Mouse (Mus musculus) stomach, embryonic 15.5 days (tissue): ENCODE data around the gene Brf1. TPM values are rescaled to one million over a fixed set of nuclear protein-coding genes. Genes with fewer than 3 reads are reported as not detected.

ENCODE experiments used
- ATAC-seq: fragments of 200-750 bp; cut with Nextera tagmentation; 2 replicates; pipeline ENCODE4 v1.8.0; 2017; ENCODE audit warnings: low read depth, moderate number of reproducible peaks, moderate TSS enrichment; ENCODE audit not compliant: insufficient read depth, low FRiP score
- H3K27ac ChIP-seq: fragments of 300-500 bp; sonication (generic); 2 replicates; pipeline ENCODE4 v1.5.1; 2015; ENCODE audit warnings: mild to moderate bottlenecking, inconsistent platforms
- H3K27me3 ChIP-seq: fragments of 300-500 bp; sonication (generic); replicated peaks from 2 replicates; pipeline ENCODE4 v1.6.1; 2015; ENCODE audit warnings: inconsistent platforms
- H3K36me3 ChIP-seq: fragments of 300-500 bp; sonication (generic); 2 replicates; pipeline ENCODE4 v1.6.1; 2015; ENCODE audit warnings: inconsistent platforms
- H3K4me1 ChIP-seq: fragments of 300-500 bp; sonication (generic); 2 replicates; pipeline ENCODE4 v1.6.1; 2015; ENCODE audit warnings: inconsistent platforms
- H3K4me2 ChIP-seq: fragments of 300-500 bp; sonication (generic); 2 replicates; pipeline ENCODE4 v1.6.1; 2015; ENCODE audit warnings: mild to moderate bottlenecking, inconsistent platforms
- H3K4me3 ChIP-seq: fragments of 300-500 bp; sonication (generic); replicated peaks from 2 replicates; pipeline ENCODE4 v1.5.1; 2015; ENCODE audit warnings: inconsistent platforms
- H3K9ac ChIP-seq: fragments of 300-500 bp; sonication (generic); 2 replicates; pipeline ENCODE4 v1.6.1; 2015; ENCODE audit warnings: inconsistent platforms
- H3K9me3 ChIP-seq: fragments of 300-500 bp; sonication (generic); 2 replicates; pipeline ENCODE4 v1.6.1; 2016; ENCODE audit warnings: inconsistent platforms
- WGBS: fragments of 180-500 bp; shearing (Covaris S2); methylation state at CpG from one replicate; pipeline ENCODE4 v1.1.7; 2015; 5-methylcytosine and 5-hydroxymethylcytosine counted together
- polyA plus RNA-seq: library from polyadenylated mRNA; unstranded; fragments of >200 nt; fragmentation: Nextera tagmentation; extraction: Ambion mirVana; gene quantifications from 2 replicates; pipeline ENCODE4 v1.2.1, GENCODE M21; 2015

The Brf1 gene
- polyA plus RNA-seq, 1 experiment from 2014 or later: 55.9 TPM

DNA sequence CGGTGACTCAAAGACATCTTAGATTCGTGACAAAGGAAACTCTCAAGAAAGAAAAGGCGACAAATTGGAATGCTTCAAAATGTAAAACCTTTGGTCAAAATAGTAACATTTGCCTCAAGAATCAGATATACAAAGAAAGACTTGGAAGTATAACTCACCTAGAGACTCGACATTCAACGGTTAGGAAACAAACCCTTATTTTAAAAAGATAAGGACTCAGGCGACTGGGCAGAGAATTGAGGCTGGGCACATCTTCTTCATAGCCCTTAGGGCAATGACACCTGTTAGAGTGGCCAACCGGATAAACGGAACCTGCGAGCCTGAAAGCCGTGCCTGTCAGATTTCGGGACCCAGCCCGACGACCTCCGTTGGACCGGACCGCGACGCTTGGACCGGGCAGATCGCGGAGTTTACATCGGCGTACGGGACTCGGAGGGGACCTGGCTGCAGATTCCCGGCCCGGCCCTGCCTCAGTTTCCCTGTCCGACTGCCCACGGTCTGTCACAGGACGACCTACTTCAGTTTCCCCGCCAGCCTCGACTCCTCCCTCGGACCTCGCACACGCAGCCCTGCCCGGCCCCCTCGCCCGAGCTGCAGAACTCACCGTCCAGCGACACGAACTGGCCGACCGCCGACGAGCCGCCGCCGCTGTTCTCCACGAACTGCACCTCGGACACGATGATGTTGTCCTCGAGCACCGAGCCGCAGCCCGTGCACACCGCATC, 773 bp downstream of the Brf1 start:
- Histone ChIP-seq H3K27ac (peak overlapping the region; percentile 97), H3K4me2 (peak overlapping the region; percentile 69)

DNA sequence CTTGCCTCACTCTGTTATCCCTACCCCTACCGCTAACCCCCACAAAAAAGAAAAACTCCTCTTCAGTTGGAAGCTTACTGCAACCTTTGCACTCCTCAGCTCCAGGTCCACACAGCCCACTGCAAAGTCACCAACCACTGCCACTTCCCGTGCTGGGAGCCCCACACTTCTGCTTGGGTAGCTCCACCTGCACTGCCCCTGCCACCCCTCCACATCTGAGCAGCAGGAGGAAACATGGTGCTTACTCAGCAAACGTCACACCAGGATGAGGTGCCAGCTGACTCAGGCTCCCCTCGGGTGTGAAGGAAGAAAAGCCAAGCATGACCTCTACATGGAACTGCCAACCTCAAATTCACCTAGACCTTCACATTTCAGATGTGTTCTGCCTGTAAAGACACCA, 6.4 kb downstream of the Brf1 start:
- Histone ChIP-seq H3K4me1 (peaks cover 18% of the 10 kb centered on the region), H3K4me2 (no peak overlapping the region), H3K36me3 (peaks cover 20% of the 10 kb centered on the region), H3K27ac (no peak overlapping the region), H3K9me3 (no peaks in the 10 kb centered on the region), H3K9ac (no peak overlapping the region), H3K4me3 (no peak overlapping the region), H3K27me3 (no peaks in the 10 kb centered on the region)
- no peak for ATAC-seq
- WGBS: 62% methylated on average over 4 of the region's 4 CpGs

More for the DNA sequence above, 773 bp downstream of the Brf1 start:
- H3K27me3 ChIP-seq: no peaks in the 10 kb centered on the region
- peak overlapping the region; percentile 81 for H3K4me3 ChIP-seq
- H3K9ac ChIP-seq: peak overlapping the region; percentile 78
- H3K4me1 ChIP-seq: peaks cover 21% of the 10 kb centered on the region
- ATAC-seq: no peak
- H3K9me3 ChIP-seq: no peaks in the 10 kb centered on the region
- peaks cover 9% of the 10 kb centered on the region; the same call in 1 of the 2 replicates for H3K36me3 ChIP-seq
- under 1% methylated on average over 56 of the region's 56 CpGs for WGBS

DNA sequence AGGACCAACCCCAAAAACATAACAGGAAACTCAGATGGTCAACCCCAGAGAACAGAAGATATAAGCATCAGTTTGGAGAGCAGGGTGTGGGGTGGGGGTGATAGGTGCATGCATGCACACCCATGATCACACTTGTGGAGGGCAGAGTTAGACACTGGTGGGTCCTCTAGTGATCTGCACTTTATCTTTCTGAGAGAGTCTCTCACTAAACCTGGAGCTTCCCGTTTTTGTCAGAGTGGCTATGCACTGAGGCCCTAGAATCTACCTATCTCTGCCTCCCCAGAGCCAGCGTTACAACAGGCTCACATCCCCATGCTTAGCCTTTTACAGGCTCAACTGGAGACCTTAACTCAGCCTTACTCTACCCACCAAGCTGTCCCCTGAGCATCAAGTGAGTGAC, 9.1 kb downstream of the Brf1 start:
- Histone ChIP-seq H3K27me3 (no peaks in the 10 kb centered on the region), H3K4me2 (no peak overlapping the region), H3K4me3 (no peak overlapping the region), H3K9me3 (no peaks in the 10 kb centered on the region), H3K9ac (no peak overlapping the region), H3K27ac (no peak overlapping the region), H3K4me1 (0 out of 2 replicates have a peak, but pooled peaks cover 7% of the 10 kb centered on the region), H3K36me3 (peaks cover 37% of the 10 kb centered on the region)
- no peak for ATAC-seq
- WGBS: 76% methylated on average over 2 of the region's 2 CpGs

DNA sequence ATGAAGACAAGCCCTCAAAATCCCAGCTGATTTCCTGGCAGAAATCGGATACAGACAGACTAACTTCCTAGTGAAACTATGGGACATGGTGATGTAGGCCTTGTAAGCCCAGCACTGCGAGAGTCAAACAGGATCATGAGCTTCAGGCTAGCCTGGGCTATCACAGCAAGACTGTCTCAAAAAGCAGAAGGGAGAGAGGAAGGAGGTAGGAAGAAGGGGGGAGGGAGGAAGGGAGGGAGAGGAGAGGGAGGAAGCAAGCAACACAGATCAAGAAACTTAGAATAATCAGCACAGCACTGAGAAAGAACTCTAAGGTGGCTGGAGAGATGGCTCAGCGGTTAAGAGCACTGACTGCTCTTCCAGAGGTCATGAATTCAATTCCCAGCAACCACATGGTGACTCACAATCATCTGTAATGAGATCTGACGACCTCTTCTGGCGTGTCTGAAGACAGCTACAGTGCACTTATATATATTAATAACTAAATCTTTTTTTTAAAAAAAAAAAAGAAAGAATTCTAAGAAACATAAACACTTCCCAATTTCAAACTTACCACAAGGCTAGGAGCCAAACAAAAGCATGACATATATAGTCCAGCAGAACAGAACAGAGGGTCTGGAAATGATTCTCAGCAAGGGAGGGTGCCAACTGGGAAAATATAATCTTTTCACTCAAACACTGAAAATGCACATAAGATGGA, 9.6 kb downstream of the Brf1 start:
- no peak for ATAC-seq
- H3K27me3 ChIP-seq: no peaks in the 10 kb centered on the region
- H3K4me1 ChIP-seq: 0 out of 2 replicates have a peak, but pooled peaks cover 7% of the 10 kb centered on the region

DNA sequence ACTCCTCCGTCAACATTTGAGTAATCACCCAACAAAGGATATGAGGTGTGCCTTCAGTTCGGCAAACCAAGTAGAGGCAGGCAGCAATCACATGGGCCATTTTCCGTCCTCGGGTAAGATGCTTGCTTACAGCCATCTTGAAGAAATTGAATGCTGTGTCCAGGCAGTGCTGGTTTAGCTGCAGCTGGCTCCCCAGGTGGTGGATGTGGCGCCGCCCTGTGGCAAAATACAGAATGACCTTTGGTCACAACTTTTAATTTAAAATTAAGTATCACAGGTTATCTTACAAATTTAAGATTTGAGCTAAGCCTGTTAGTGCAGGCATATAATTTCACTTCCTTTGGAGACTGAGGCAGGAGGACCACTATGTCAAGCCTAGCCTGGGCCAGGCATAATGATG, 12.6 kb downstream of the Brf1 start:
- no peak overlapping the region for H3K4me3 ChIP-seq
- H3K4me2 ChIP-seq: no peak overlapping the region
- no peak overlapping the region for H3K27ac ChIP-seq
- WGBS: 69% methylated on average over 6 of the region's 6 CpGs
- peaks cover 48% of the 10 kb centered on the region for H3K36me3 ChIP-seq
- no peaks in the 10 kb centered on the region for H3K9me3 ChIP-seq
- no peak for ATAC-seq
- no peak overlapping the region for H3K9ac ChIP-seq
- H3K27me3 ChIP-seq: no peaks in the 10 kb centered on the region
- H3K4me1 ChIP-seq: 0 out of 2 replicates have a peak, but pooled peaks cover 2% of the 10 kb centered on the region

More for the DNA sequence above, 9.6 kb downstream of the Brf1 start:
- WGBS: 82% methylated on average over 5 of the region's 5 CpGs
- Histone ChIP-seq H3K4me2 (no peak overlapping the region), H3K27ac (no peak overlapping the region), H3K4me3 (no peak overlapping the region), H3K9ac (no peak overlapping the region), H3K36me3 (peaks cover 39% of the 10 kb centered on the region), H3K9me3 (no peaks in the 10 kb centered on the region)

DNA sequence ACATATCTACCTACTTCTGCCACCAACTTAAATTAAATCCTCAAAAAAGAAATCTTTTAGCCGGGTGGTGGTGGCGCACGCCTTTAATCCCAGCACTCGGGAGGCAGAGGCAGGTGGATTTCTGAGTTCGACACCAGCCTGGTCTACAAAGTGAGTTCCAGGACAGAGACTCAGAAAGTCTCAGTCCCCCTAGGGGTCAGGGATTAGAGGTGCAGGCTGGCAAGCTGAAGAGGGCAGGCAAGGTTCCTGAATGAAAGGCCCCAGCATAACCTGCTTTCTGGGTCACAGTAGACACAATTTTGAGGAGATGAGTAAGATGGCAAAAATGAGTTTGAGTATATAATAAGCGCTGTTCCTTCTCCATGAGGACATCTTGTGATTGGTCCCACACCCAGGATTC, 15.2 kb downstream of the Brf1 start:
- no peaks in the 10 kb centered on the region for H3K27me3 ChIP-seq
- H3K9ac ChIP-seq: no peak overlapping the region
- H3K4me3 ChIP-seq: no peak overlapping the region
- no peak for ATAC-seq
- WGBS: 93% methylated on average over 6 of the region's 6 CpGs
- peaks cover 43% of the 10 kb centered on the region for H3K36me3 ChIP-seq
- H3K27ac ChIP-seq: no peak overlapping the region
- no peak overlapping the region for H3K4me2 ChIP-seq
- no peaks in the 10 kb centered on the region for H3K9me3 ChIP-seq
- no peaks in the 10 kb centered on the region for H3K4me1 ChIP-seq

DNA sequence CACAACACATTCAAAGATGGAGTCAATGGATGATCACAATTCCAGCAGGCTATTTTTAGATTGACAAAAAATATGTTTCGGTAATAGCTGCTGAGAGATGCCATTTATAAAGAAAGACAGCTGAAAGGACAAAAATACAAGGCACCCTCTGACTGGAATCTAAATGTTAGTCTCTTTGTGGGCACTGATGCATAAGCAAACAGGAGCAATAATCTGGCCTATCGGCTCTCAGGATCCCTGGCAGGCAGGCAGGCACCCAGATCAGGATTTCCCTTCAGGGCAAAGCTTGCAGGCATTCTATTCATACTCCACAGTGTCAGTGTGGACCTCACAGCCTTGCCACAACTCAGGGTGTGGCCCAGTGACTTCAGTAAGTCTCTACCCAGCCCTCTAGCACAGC, 18.5 kb downstream of the Brf1 start:
- Histone ChIP-seq H3K4me1 (peaks cover 4% of the 10 kb centered on the region), H3K27me3 (no peaks in the 10 kb centered on the region), H3K9me3 (no peaks in the 10 kb centered on the region), H3K4me3 (no peak overlapping the region), H3K4me2 (no peak overlapping the region), H3K36me3 (peaks cover 45% of the 10 kb centered on the region), H3K27ac (no peak overlapping the region), H3K9ac (no peak overlapping the region)
- WGBS: 84% methylated on average over 2 of the region's 2 CpGs
- no peak for ATAC-seq

DNA sequence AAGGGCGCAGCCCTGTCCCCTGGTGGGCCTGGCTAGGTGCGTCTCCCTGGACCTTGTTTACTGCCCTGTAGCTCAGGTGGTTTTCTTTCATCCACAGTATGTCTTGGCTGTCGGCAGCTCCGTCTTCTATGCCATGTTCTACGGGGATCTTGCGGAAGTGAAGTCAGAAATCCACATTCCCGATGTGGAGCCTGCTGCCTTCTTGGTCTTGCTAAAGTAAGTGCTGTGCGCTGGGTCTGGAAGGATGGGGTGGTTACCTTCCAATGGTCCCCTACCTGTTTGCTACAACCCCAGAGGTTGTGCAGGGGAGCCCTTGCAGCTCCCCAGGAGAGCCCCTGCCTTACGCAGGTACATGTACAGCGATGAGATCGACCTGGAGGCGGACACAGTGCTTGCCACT, 23.3 kb downstream of the Brf1 start:
- 41% methylated on average over 12 of the region's 12 CpGs for WGBS
- Histone ChIP-seq H3K9me3 (no peaks in the 10 kb centered on the region), H3K4me3 (peak overlapping the region; percentile 71), H3K9ac (peak overlapping the region; percentile 67), H3K27me3 (no peaks in the 10 kb centered on the region), H3K36me3 (peaks cover 44% of the 10 kb centered on the region), H3K4me2 (peak overlapping the region; percentile 92), H3K4me1 (peaks cover 9% of the 10 kb centered on the region), H3K27ac (peak overlapping the region; percentile 90)
- ATAC-seq: no peak

DNA sequence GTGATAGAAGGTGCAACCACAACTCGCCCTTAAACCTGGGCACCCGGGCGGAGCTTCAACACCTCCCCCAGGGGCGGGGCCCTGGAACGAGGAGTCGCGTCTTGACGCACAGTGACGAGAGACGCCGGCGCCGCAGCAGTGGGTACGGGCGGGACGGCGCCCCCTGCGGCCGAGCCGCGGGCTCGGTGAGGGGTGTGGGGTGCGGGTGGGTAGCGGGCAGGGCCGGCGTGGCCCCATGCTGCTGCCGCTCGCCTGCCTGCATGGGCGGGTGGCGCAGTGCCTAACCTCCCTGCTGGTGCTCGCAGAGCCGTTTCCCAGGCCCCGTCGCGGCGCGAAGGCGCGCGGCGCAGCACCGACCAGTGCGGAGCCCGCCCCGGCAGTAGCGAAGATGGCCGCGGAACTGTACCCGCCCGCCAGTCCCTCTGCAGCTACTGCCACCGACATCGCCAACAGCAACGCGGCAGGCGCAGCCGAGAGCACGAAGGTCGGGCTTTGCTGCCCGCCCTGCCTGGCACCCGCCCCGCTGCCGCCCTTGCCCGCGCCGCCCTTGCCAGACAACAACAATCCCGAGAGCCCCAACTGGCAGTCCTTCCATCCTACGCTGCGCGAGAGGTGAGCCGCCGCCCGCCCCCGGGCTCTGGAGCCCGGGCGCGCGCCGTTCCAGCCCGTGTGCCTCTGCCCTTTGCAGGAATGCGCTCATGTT, 24.0 kb downstream of the Brf1 start, which contains the start of gene Btbd6:
Gene Btbd6 (plus strand): TSS at position 112 of the 703 bp plus-strand sequence.
- under 1% methylated on average over 80 of the region's 80 CpGs for WGBS
- ATAC-seq: peak; percentile 96
- Histone ChIP-seq H3K36me3 (peaks cover 50% of the 10 kb centered on the region), H3K27me3 (no peaks in the 10 kb centered on the region), H3K9me3 (no peaks in the 10 kb centered on the region), H3K4me2 (peak within 1 kb of the TSS; percentile 92), H3K9ac (peak within 1 kb of the TSS; percentile 67), H3K4me3 (peak within 1 kb of the TSS; percentile 71), H3K27ac (peak within 1 kb of the TSS; percentile 90), H3K4me1 (peaks cover 9% of the 10 kb centered on the region)

DNA sequence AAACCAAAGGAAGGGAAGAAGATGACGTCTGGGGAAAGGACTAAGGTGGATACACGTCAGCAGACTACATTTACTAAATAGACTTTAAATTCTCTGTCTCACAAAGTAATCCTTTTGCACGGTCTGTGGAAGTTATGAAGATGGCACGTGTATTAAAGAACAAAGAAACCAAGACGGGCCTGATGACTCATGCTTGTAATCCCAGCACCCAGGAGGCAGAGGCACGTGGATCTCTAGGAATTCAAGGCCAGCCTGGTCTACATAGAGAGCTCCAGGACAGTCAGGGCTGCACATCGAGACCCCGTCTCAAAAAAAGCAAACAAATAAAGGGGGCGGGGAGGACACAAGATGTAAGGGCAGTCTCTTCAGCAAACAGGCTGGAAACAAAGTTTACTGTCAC, 25.8 kb downstream of the Brf1 start:
- Histone ChIP-seq H3K27me3 (no peaks in the 10 kb centered on the region), H3K4me2 (no peak overlapping the region), H3K9me3 (no peaks in the 10 kb centered on the region), H3K4me3 (no peak overlapping the region), H3K36me3 (peaks cover 58% of the 10 kb centered on the region), H3K4me1 (peaks cover 9% of the 10 kb centered on the region), H3K27ac (no peak overlapping the region), H3K9ac (no peak overlapping the region)
- no peak for ATAC-seq
- WGBS: 87% methylated on average over 9 of the region's 9 CpGs

DNA sequence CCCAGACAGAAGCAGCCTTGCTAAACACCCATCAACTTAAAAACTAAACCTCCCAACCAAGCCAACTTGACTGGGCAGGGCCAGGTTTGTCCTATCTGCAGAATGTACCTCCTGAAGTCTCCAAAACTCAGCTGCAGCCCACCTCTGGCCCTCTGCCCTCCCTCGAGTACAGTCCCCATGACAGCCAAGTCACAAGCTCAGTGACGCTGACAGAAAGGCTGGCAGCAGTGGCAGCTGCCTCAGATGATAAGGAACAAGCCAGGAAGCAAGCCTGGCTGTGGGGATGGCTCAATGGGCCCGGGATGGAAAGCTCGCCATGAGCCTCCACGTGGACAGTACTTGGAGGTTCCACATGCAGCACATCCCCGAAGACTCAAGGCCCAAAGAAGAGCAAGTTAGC, 30.9 kb downstream of the Brf1 start:
- WGBS: 88% methylated on average over 6 of the region's 6 CpGs
- Histone ChIP-seq H3K27ac (no peak overlapping the region), H3K36me3 (peaks cover 77% of the 10 kb centered on the region), H3K9me3 (no peaks in the 10 kb centered on the region), H3K4me1 (no peaks in the 10 kb centered on the region), H3K27me3 (no peaks in the 10 kb centered on the region), H3K4me3 (no peak overlapping the region), H3K9ac (no peak overlapping the region), H3K4me2 (no peak overlapping the region)
- no peak for ATAC-seq

DNA sequence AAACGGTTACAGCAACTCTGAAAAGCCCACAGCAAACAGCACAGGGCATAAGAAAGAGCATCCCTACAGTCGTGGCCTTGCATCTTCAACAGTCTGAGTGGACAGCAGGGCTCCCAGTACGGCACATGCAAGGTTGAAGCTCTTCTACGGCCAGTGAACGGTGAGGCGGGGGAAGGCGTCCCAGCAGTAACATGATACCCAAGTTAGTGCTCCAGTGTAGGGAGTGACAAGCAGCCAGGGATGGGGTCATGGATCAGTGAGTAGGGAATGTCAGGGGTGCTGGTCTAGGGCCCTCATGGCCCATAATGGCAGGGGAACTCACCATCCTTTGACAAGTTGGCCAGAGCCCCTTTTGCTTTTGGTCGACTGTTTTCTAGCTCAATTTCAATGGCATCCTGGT, 31.6 kb downstream of the Brf1 start:
- ATAC-seq: no peak
- no peak overlapping the region for H3K4me2 ChIP-seq
- no peak overlapping the region for H3K9ac ChIP-seq
- no peak overlapping the region for H3K27ac ChIP-seq
- no peaks in the 10 kb centered on the region for H3K9me3 ChIP-seq
- no peak overlapping the region for H3K4me3 ChIP-seq
- WGBS: 69% methylated on average over 8 of the region's 8 CpGs
- no peaks in the 10 kb centered on the region for H3K27me3 ChIP-seq
- peaks cover 81% of the 10 kb centered on the region for H3K36me3 ChIP-seq
- no peaks in the 10 kb centered on the region for H3K4me1 ChIP-seq
